ENCODE assay signal across 8 mouse cellular contexts in the genomic region with DNA sequence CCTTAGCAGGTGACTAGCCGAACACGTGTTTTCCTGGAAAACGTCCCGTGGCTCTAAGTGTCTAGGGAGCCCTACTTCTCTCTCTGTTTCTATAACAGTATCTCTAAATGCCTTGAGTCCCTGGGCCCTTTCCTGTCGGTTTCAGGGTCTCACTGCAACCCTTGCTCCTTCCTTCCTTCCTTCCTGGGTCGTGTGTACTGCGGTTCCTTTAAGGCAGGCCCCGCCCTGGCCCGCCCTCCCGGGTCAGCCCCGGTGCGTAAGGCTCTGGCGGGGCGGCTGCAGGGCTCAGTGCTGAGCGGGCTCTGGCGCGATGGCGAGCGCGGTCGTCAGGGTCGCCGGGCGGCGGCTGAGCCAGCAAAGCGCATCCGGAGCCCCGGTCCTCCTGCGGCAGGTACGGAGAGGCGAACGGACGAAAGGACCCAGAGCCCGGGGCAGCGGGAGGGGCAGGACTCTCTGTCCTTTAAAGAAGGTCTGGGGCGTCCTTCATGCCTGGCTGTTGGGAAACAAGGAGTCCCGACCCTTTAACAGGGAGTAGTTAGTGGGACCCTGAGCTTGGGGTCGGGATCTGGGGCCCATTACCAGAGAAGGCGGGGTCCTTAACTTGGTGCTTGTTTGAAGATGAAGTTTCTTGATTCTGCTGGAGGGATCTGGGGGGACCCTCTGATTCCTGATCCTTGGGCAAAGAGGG. TPM values are rescaled to one million over a fixed set of nuclear protein-coding genes. Genes with fewer than 3 reads are reported as not detected.
A peak's percentile ranks its signal among the peaks of the same experiment; 100 is the strongest.
DNase-seq lines count a peak whose midpoint lies in the region; ATAC-seq and TF ChIP-seq lines count a peak whose summit lies in the region.

No protein-coding gene starts in this region.

- peaks cover 16% of the 10 kb centered on the region for H3K4me1 ChIP-seq in heart, embryonic 13.5 days
- peaks cover 34% of the 10 kb centered on the region for H3K4me1 ChIP-seq in kidney, embryonic 16.5 days (ENCODE audit: insufficient read depth, low read length)
- peaks cover 27% of the 10 kb centered on the region for H3K4me1 ChIP-seq in liver, postnatal 0 days (ENCODE audit: insufficient read depth)
- peaks cover 11% of the 10 kb centered on the region for H3K4me1 ChIP-seq in neural tube, embryonic 12.5 days
- H3K4me1 ChIP-seq in stomach, embryonic 15.5 days, result peaks cover 19% of the 10 kb centered on the region

- no peak overlapping the region for H3K27ac ChIP-seq in heart, embryonic 13.5 days (replicated peaks)
- H3K27ac ChIP-seq in kidney, embryonic 16.5 days (ENCODE audit: low read length), result peak overlapping the region; percentile 21; the same call in 1 of the 2 replicates
- H3K27ac ChIP-seq in liver, postnatal 0 days (ENCODE audit: low read depth), result 0 out of 2 replicates have a peak overlapping the region, but pooled peaks have one; percentile 20
- no peak overlapping the region for H3K27ac ChIP-seq in neural tube, embryonic 12.5 days
- peak overlapping the region; percentile 40; the same call in 1 of the 2 replicates for H3K27ac ChIP-seq in stomach, embryonic 15.5 days

- peak; percentile 98 for ATAC-seq in CD4-positive, CD25-positive, alpha-beta regulatory T cell, adult 4 months
- ATAC-seq in erythroblast, adult 5-6 weeks (replicated peaks; ENCODE audit: low FRiP score, poor library complexity, severe bottlenecking), result peak; percentile 78
- peak; percentile 69; the same call in 1 of the 2 replicates for ATAC-seq in heart, embryonic 13.5 days (ENCODE audit: extremely low read depth, insufficient number of reproducible peaks, low FRiP score, low TSS enrichment)
- ATAC-seq in kidney, embryonic 16.5 days (ENCODE audit: low FRiP score, low TSS enrichment), result peak; percentile 91
- ATAC-seq in liver, postnatal 0 days, result peak; percentile 84
- peak; percentile 92 for ATAC-seq in neural tube, embryonic 12.5 days (ENCODE audit: low FRiP score, low read depth)
- peak; percentile 91 for ATAC-seq in stomach, embryonic 15.5 days (ENCODE audit: insufficient read depth, low FRiP score, low read depth)

- H3K27me3 ChIP-seq in heart, embryonic 13.5 days (replicated peaks), result peaks cover 21% of the 10 kb centered on the region
- no peaks in the 10 kb centered on the region for H3K27me3 ChIP-seq in kidney, embryonic 16.5 days (ENCODE audit: insufficient read depth, low read length)
- no peaks in the 10 kb centered on the region for H3K27me3 ChIP-seq in liver, postnatal 0 days (ENCODE audit: insufficient read depth, low read length)
- H3K27me3 ChIP-seq in neural tube, embryonic 12.5 days (replicated peaks), result peaks cover 12% of the 10 kb centered on the region
- no peaks in the 10 kb centered on the region for H3K27me3 ChIP-seq in stomach, embryonic 15.5 days (replicated peaks)

- H3K4me3 ChIP-seq in heart, embryonic 13.5 days, result peak overlapping the region; percentile 74
- peak overlapping the region; percentile 77 for H3K4me3 ChIP-seq in kidney, embryonic 16.5 days (ENCODE audit: low read length)
- H3K4me3 ChIP-seq in liver, postnatal 0 days (ENCODE audit: low read depth, low read length), result peak overlapping the region; percentile 63
- peak overlapping the region; percentile 60 for H3K4me3 ChIP-seq in neural tube, embryonic 12.5 days
- peak overlapping the region; percentile 72 for H3K4me3 ChIP-seq in stomach, embryonic 15.5 days (replicated peaks)

- peak overlapping the region; percentile 85 for H3K9ac ChIP-seq in heart, embryonic 13.5 days
- H3K9ac ChIP-seq in kidney, embryonic 16.5 days (replicated peaks; ENCODE audit: low read length), result peak overlapping the region; percentile 85
- H3K9ac ChIP-seq in liver, postnatal 0 days (replicated peaks), result peak overlapping the region; percentile 60
- H3K9ac ChIP-seq in neural tube, embryonic 12.5 days, result peak overlapping the region; percentile 60
- H3K9ac ChIP-seq in stomach, embryonic 15.5 days, result peak overlapping the region; percentile 61

- DNase-seq in brain, adult 2 months (ENCODE audit: low read depth, low spot score), result peak; percentile 83
- DNase-seq in liver, postnatal 0 days, result peak; percentile 83

- 2% methylated on average over 39 of the region's 39 CpGs for WGBS in heart, embryonic 13.5 days
- whole genome bisulfite sequencing in kidney, embryonic 16.5 days, result 2% methylated on average over 37 of the region's 39 CpGs
- WGBS in liver, postnatal 0 days (ENCODE audit: insufficient replicate concordance), result under 1% methylated on average over 37 of the region's 39 CpGs
- WGBS in neural tube, embryonic 12.5 days, result 2% methylated on average over 38 of the region's 39 CpGs
- 2% methylated on average over 39 of the region's 39 CpGs for WGBS in stomach, embryonic 15.5 days

- H3K36me3 ChIP-seq in heart, embryonic 13.5 days, result no peaks in the 10 kb centered on the region
- no peaks in the 10 kb centered on the region for H3K36me3 ChIP-seq in kidney, embryonic 16.5 days (ENCODE audit: insufficient read depth, low read length)
- H3K36me3 ChIP-seq in liver, postnatal 0 days (replicated peaks; ENCODE audit: insufficient read depth, low read length), result no peaks in the 10 kb centered on the region
- H3K36me3 ChIP-seq in neural tube, embryonic 12.5 days, result no peaks in the 10 kb centered on the region
- H3K36me3 ChIP-seq in stomach, embryonic 15.5 days, result no peaks in the 10 kb centered on the region

- TF ChIP-seq CTCF in liver, postnatal 0 days (IDR thresholded peaks at IDR 0.05; ENCODE audit: low read depth), result no peak

- no peaks in the 10 kb centered on the region for H3K9me3 ChIP-seq in heart, embryonic 13.5 days
- no peaks in the 10 kb centered on the region for H3K9me3 ChIP-seq in kidney, embryonic 16.5 days (ENCODE audit: low read length)
- H3K9me3 ChIP-seq in liver, postnatal 0 days (ENCODE audit: low read length), result no peaks in the 10 kb centered on the region
- no peaks in the 10 kb centered on the region for H3K9me3 ChIP-seq in neural tube, embryonic 12.5 days
- H3K9me3 ChIP-seq in stomach, embryonic 15.5 days, result no peaks in the 10 kb centered on the region

- no peak for TF ChIP-seq EP300 in liver, postnatal 0 days (IDR thresholded peaks at IDR 0.05; ENCODE audit: low read depth)

- H3K4me2 ChIP-seq in heart, embryonic 13.5 days, result peak overlapping the region; percentile 83
- peak overlapping the region; percentile 82 for H3K4me2 ChIP-seq in kidney, embryonic 16.5 days (replicated peaks; ENCODE audit: low read depth, low read length)
- H3K4me2 ChIP-seq in liver, postnatal 0 days (ENCODE audit: low read depth, low read length), result peak overlapping the region; percentile 80
- H3K4me2 ChIP-seq in neural tube, embryonic 12.5 days (replicated peaks), result peak overlapping the region; percentile 74
- H3K4me2 ChIP-seq in stomach, embryonic 15.5 days, result peak overlapping the region; percentile 88

RNA-seq across cellular contexts. Expression of a gene that starts 6.3 kb away (rescaled TPM):
- under 1 TPM in 1 of 2 experiments, not detected in 1; 0.31 TPM for polyA plus RNA-seq in CD4-positive, CD25-positive, alpha-beta regulatory T cell, adult 4 months (2017; shearing (Covaris generic))
- not detected in 2 replicates for total RNA-seq in erythroblast, adult 5-6 weeks (2015; ENCODE audit: low replicate concordance)
- total RNA-seq in erythroblast, adult 5-6 weeks (2017; ENCODE audit: low replicate concordance), result not detected in 2 replicates
- polyA plus RNA-seq in heart, embryonic 13.5 days (2015; fragmentation: Nextera tagmentation; extraction: Ambion mirVana), result 0.78 and 0.88 TPM in 2 replicates
- 3.8 and 3.9 TPM in 2 replicates for polyA plus RNA-seq in kidney, embryonic 16.5 days (2015; fragmentation: Nextera tagmentation; extraction: Ambion mirVana)
- polyA plus RNA-seq in liver, postnatal 0 days (2015; fragmentation: Nextera tagmentation; extraction: Ambion mirVana), result 0.13 and 0.15 TPM in 2 replicates
- polyA plus RNA-seq in neural tube, embryonic 12.5 days (2016; fragmentation: Nextera tagmentation; extraction: Ambion mirVana), result 4.3 and 4.5 TPM in 2 replicates
- polyA plus RNA-seq in stomach, embryonic 15.5 days (2015; fragmentation: Nextera tagmentation; extraction: Ambion mirVana), result 4.3 and 5.0 TPM in 2 replicates

RNA-seq across cellular contexts. Expression of a gene that starts 6.4 kb away (rescaled TPM):
- 10 to 100 TPM; 13.8 to 19.6 TPM for polyA plus RNA-seq in CD4-positive, CD25-positive, alpha-beta regulatory T cell, adult 4 months (2017; shearing (Covaris generic))
- total RNA-seq in erythroblast, adult 5-6 weeks (2015; ENCODE audit: low replicate concordance), result 22.3 and 28.0 TPM in 2 replicates
- 9.5 and 10.7 TPM in 2 replicates for total RNA-seq in erythroblast, adult 5-6 weeks (2017; ENCODE audit: low replicate concordance)
- polyA plus RNA-seq in heart, embryonic 13.5 days (2015; fragmentation: Nextera tagmentation; extraction: Ambion mirVana), result 19.3 and 23.9 TPM in 2 replicates
- 53.0 and 55.2 TPM in 2 replicates for polyA plus RNA-seq in kidney, embryonic 16.5 days (2015; fragmentation: Nextera tagmentation; extraction: Ambion mirVana)
- 39.7 and 40.9 TPM in 2 replicates for polyA plus RNA-seq in liver, postnatal 0 days (2015; fragmentation: Nextera tagmentation; extraction: Ambion mirVana)
- polyA plus RNA-seq in neural tube, embryonic 12.5 days (2016; fragmentation: Nextera tagmentation; extraction: Ambion mirVana), result 17.2 and 18.7 TPM in 2 replicates
- 31.1 and 37.1 TPM in 2 replicates for polyA plus RNA-seq in stomach, embryonic 15.5 days (2015; fragmentation: Nextera tagmentation; extraction: Ambion mirVana)

RNA-seq across cellular contexts. Expression of a gene that starts 16.8 kb away (rescaled TPM):
- under 1 TPM in 1 of 2 experiments, not detected in 1; 0.90 TPM for polyA plus RNA-seq in CD4-positive, CD25-positive, alpha-beta regulatory T cell, adult 4 months (2017; shearing (Covaris generic))
- 0.84 TPM in 1 of 2 replicates, not detected in the other for total RNA-seq in erythroblast, adult 5-6 weeks (2015; ENCODE audit: low replicate concordance)
- total RNA-seq in erythroblast, adult 5-6 weeks (2017; ENCODE audit: low replicate concordance), result 0.85 and 3.2 TPM in 2 replicates
- polyA plus RNA-seq in heart, embryonic 13.5 days (2015; fragmentation: Nextera tagmentation; extraction: Ambion mirVana), result 0.05 TPM in 1 of 2 replicates, not detected in the other
- polyA plus RNA-seq in kidney, embryonic 16.5 days (2015; fragmentation: Nextera tagmentation; extraction: Ambion mirVana), result 0.14 and 0.22 TPM in 2 replicates
- 0.12 and 0.25 TPM in 2 replicates for polyA plus RNA-seq in liver, postnatal 0 days (2015; fragmentation: Nextera tagmentation; extraction: Ambion mirVana)
- not detected in 2 replicates for polyA plus RNA-seq in neural tube, embryonic 12.5 days (2016; fragmentation: Nextera tagmentation; extraction: Ambion mirVana)
- polyA plus RNA-seq in stomach, embryonic 15.5 days (2015; fragmentation: Nextera tagmentation; extraction: Ambion mirVana), result 0.43 and 0.54 TPM in 2 replicates

RNA-seq across cellular contexts. Expression of a gene that starts 42.6 kb away (rescaled TPM):
- not detected for polyA plus RNA-seq in CD4-positive, CD25-positive, alpha-beta regulatory T cell, adult 4 months (2017; shearing (Covaris generic))
- total RNA-seq in erythroblast, adult 5-6 weeks (2015; ENCODE audit: low replicate concordance), result not detected in 2 replicates
- total RNA-seq in erythroblast, adult 5-6 weeks (2017; ENCODE audit: low replicate concordance), result not detected in 2 replicates
- 0.09 and 0.20 TPM in 2 replicates for polyA plus RNA-seq in heart, embryonic 13.5 days (2015; fragmentation: Nextera tagmentation; extraction: Ambion mirVana)
- polyA plus RNA-seq in kidney, embryonic 16.5 days (2015; fragmentation: Nextera tagmentation; extraction: Ambion mirVana), result 0.75 and 1.0 TPM in 2 replicates
- not detected in 2 replicates for polyA plus RNA-seq in liver, postnatal 0 days (2015; fragmentation: Nextera tagmentation; extraction: Ambion mirVana)
- 0.43 and 0.87 TPM in 2 replicates for polyA plus RNA-seq in neural tube, embryonic 12.5 days (2016; fragmentation: Nextera tagmentation; extraction: Ambion mirVana)
- 22.6 and 42.2 TPM in 2 replicates for polyA plus RNA-seq in stomach, embryonic 15.5 days (2015; fragmentation: Nextera tagmentation; extraction: Ambion mirVana)

RNA-seq across cellular contexts. Expression of a gene that starts 47.7 kb away (rescaled TPM):
- polyA plus RNA-seq in CD4-positive, CD25-positive, alpha-beta regulatory T cell, adult 4 months (2017; shearing (Covaris generic)), result 10 to 100 TPM; 35.3 to 46.2 TPM
- total RNA-seq in erythroblast, adult 5-6 weeks (2015; ENCODE audit: low replicate concordance), result 7.5 and 9.4 TPM in 2 replicates
- 15.9 and 18.0 TPM in 2 replicates for total RNA-seq in erythroblast, adult 5-6 weeks (2017; ENCODE audit: low replicate concordance)
- 72.9 and 77.8 TPM in 2 replicates for polyA plus RNA-seq in heart, embryonic 13.5 days (2015; fragmentation: Nextera tagmentation; extraction: Ambion mirVana)
- polyA plus RNA-seq in kidney, embryonic 16.5 days (2015; fragmentation: Nextera tagmentation; extraction: Ambion mirVana), result 159 and 164 TPM in 2 replicates
- polyA plus RNA-seq in liver, postnatal 0 days (2015; fragmentation: Nextera tagmentation; extraction: Ambion mirVana), result 17.9 and 18.0 TPM in 2 replicates
- 83.4 and 89.8 TPM in 2 replicates for polyA plus RNA-seq in neural tube, embryonic 12.5 days (2016; fragmentation: Nextera tagmentation; extraction: Ambion mirVana)
- 96.1 and 100.0 TPM in 2 replicates for polyA plus RNA-seq in stomach, embryonic 15.5 days (2015; fragmentation: Nextera tagmentation; extraction: Ambion mirVana)

Comparison
In these comparisons a context has a peak if more than half of its experiments do, and no peak if none do; other contexts are left out.
1. H3K27ac ChIP-seq: peak in kidney, embryonic 16.5 days (single experiment), liver, postnatal 0 days (single experiment) and stomach, embryonic 15.5 days (single experiment); none in heart, embryonic 13.5 days (single experiment) and neural tube, embryonic 12.5 days (single experiment).
2. Peak in every context shown above with its lines, with median percentiles within 50 percentile points of each other: ATAC-seq, H3K4me2 ChIP-seq, H3K4me3 ChIP-seq and H3K9ac ChIP-seq.